ENCODE assay signal across 1 mouse cellular context in the genomic region with DNA sequence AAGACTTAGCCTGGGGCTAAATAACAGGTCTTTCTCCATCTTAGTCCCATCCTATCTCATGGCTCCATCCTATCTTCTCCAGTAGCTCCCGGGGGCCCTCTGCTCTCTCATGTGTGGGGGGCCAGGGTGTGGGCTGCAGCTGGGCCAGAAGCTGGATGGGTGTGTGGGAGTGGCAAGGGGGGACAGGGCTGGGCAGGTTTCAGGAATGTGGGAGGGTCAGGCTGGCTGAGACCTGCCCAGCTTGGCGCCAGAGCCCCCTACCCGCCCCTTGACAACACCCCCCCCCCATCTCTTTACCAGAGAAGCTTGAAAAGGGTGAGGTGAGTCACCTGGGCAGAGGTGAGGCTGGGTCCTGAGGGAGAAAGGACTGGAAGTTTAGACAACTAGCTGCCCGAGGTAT.
TF ChIP-seq lines count a peak whose summit lies in the region.

No protein-coding gene starts in this region.

TF ChIP-seq in ES-E14, 5 proteins besides CTCF, POLR2A, EP300 and RAD21:
- TF ChIP-seq HCFC1 (IDR thresholded peaks at IDR 0.05; ENCODE audit: borderline replicate concordance, insufficient read depth, low read length): no peak
- no peak for TF ChIP-seq CHD2 (IDR thresholded peaks at IDR 0.05; ENCODE audit: low read depth, low read length)
- TF ChIP-seq ZC3H11A (IDR thresholded peaks at IDR 0.05; ENCODE audit: borderline replicate concordance, low read depth, low read length): no peak
- no peak for TF ChIP-seq ZNF384 (IDR thresholded peaks at IDR 0.05; ENCODE audit: low read depth, low read length)
- no peak for TF ChIP-seq MAFK (IDR thresholded peaks at IDR 0.05; ENCODE audit: insufficient read depth, low read depth, low read length)
